Mouse (Mus musculus): ENCODE results near the gene Atf2. TPM values are rescaled to one million over a fixed set of nuclear protein-coding genes. Genes with fewer than 3 reads are reported as not detected.
A peak's percentile ranks its signal among the peaks of the same experiment; 100 is the strongest.
"Not testable (repeated sequence)": the region's sequence is repeated elsewhere in the genome, so short reads cannot be mapped to it uniquely, and the experiment has no call there.

Atf2 gene
- total RNA-seq (2021), result 10 to 100 TPM; 73.3 to 94.2 TPM
- polyA plus RNA-seq (2012; rRNA removed), result 5.0 and 7.7 TPM in 2 replicates
- long read RNA-seq, full-length matches to known transcripts, result 12 of 23 reads
- long read RNA-seq, partial matches to known transcripts, result 2 of 23 reads
- long read RNA-seq, other reads (novel, unspliced or antisense), result 9 of 23 reads

DNA sequence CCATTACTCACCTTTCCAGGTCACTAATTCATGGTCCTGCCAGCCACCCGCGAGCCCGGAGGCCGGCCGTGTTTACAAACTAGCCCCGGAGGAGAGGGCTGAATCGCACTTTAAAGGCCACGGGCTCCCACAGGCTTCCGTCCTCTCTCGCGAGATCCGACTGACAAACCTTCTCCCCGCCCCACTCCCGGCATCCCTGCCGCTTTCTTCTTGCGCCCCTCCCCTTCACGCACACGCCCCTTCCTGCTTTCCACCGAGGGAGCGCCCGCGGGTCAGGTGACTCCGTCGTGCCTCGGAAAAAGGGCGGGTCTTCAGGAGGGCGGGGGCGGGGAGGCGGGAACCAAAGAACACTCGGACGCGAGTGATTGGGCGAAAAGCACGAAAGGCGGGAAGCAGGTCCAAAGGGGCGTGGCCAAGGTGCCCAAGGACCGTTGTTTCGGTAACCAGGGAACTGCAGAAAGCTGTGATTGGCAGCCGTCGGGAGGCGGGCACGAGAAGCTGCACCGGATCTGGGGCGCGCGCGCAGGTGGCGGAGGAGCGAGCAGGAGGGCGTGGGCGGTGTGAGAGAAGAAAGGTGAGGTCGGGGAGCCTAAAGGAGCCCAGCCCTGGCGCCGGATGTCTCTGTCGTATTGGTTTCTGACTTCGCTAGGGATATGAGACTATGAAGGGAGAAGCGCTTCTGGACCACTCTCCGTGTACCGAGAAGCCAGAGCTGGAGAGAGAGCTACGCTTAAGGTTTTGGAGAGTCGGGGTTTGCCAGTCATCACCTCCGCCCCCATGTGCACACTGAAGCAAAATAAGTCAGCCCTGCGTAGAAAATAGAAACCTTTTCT, at the start of gene Atf2:
Gene Atf2, minus strand, starts transcription at position 176 of the 833 bp plus-strand sequence.
- peak; percentile 99 for DNase-seq

DNA sequence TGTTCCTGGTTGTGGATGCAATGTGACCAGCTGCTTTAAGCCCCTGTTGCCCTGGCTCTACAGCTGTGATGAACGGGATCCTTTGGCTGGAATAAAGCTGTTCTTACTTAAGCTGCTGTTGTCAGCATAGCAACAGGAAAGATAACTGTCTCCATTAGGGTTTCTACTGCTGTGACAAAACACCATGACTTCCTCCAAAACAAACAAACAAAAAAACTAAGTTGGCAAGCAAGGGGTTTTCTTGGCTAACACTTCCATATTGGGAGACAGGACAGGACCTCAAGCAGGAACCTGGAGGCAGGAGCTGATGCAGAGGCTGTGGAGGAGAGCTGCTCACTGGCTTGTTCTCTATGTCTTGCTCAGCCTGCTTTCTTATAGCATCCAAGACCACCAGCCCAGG, 48.8 kb upstream of the Atf2 start:
- DNase-seq, result no peak

DNA sequence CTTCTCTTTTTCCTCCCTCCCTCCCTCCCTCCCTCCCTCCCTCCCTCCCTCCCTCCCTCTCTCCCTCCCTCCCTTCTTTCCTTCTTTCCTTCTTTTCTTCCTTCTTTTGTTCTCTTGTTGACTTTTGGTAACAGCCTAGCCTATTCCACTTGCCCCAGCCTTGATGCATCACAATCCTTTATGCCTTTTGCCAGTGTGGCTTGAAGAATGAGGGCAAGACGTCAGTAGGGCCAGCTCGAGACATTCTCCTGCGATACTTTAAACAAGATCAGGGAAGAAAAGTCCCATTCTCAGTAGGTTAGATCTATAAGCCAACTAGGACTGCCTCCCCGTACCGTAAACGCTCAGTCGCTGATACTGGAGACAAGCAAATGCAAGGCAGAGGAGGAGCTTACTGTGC, 48.0 kb upstream of the Atf2 start:
- no peak for DNase-seq

DNA sequence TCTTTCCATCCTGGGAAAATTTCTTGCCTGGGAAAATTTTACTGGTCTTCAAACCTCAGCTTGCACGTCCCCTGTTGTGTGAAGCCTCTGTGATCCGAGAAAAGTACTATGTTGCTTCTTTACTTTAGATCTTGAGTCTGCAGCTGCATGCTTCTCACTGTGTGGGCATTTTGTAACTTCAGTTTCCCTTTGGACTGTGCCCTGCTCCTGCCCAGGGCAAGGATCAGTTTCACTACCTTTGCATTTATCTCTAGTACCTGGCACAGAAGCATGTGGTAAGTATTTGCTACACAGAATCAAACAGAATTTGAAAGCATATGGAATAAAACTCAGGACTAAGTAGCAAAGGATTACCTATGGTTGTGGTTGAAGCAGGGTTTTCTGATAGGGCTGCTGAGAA, 46.5 kb upstream of the Atf2 start:
- DNase-seq, result no peak

DNA sequence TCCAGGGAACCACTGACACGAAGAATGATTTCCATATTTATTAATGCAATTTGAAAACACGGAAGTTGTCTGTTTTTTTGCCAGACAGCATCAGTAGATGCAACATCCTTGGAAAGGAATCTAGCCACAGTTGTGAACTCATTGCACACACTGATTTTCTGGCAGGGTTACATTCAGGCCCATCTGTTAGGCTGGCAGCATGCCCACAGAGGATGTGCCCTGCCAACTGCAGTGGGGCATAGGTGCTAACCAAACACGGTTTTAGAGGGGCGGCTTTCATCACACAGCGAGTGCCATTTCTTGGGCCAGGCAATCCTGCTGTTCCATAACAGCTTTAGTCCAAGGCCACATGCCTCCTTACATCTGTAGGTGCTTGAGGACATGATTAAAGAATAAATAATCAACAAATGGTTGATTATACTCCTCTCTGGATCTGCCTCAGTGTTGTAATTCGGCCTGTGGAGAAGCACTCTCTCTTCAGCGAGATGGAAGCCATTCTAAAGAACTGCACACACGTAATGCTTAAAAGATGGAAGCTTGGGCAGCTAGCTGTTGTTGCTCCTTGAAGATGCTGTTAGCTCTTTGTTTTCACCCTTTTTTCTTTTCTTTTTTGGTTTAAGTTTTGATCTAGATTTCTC, 40.4 kb upstream of the Atf2 start:
- DNase-seq, result no peak

DNA sequence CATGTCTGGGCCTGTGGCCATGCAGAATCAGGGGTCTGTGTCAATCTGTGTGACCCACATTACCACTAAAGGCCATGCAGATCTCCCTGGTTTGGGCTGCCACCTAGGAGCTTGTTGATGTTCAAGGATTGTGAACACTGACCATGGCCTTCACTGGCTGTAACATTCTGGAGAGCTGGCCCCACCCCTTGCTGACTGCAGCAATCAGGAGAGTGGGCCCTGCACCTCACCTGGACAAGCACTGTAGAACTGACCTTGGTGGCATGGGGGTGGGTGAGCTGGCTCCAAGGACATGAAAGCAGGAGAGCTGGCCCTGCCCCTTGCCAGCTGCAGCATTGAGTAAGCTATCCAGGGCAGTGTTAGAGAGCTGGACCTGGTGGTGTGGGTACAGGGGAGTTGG, 35.3 kb upstream of the Atf2 start:
- DNase-seq, result peak; percentile 52

DNA sequence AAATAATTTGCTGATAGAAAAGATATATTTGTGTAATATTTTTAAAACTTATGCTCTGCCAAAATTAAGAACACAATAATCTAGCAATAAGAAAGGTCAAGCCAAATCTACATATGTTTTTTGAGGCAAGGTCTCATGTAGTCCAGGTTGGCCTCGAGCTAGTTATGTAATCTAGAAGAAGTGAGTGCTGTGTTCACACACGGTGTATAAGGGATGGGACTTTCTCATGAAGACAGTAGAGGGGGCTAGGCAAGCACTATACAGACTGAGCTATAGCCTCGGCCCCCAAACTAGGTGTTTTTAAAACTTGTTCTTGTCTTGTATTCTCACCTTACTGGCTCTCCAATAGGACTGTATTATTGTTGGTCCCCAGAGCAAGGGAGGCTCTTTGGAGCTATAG, 33.1 kb upstream of the Atf2 start:
- DNase-seq, result no peak

DNA sequence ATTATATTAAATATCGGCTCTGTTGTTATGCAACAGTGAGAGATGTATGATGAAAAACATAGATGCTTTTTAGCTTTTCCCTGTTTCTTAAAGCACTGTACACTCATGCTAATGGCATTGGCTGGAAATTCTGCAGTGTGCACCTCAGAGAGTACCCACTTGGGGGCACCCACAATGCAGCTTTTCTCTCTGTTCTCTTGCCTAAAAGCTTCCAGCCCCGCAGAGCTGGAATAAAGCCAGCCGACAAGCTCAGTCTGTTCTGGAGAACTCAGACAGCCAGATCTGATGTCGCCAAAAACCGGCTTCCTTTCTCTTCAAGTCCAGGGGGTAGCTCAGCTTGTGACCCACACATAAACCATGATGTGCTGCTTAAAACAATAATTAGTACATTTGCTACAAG, 32.6 kb upstream of the Atf2 start:
- DNase-seq, result peak; percentile 81

DNA sequence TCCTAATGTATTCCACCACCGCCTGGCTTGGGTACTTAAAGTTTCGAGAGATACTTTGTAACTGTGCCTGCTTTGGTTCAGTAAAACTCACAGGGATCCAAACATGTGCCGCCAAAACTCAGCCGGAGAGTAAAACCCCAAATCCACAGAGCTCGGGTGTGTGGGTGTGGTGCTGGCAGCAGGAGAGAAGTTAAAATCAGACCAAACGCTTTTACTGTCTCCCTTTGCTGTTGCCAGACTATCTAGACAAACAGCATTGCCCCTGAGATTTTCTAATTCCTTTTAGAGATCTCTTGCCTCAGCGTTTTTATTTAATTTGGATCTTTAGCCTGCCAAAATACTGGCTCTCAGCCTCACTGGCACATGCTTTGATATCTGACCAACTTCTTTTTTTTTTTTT, 27.2 kb upstream of the Atf2 start:
- no peak for DNase-seq

DNA sequence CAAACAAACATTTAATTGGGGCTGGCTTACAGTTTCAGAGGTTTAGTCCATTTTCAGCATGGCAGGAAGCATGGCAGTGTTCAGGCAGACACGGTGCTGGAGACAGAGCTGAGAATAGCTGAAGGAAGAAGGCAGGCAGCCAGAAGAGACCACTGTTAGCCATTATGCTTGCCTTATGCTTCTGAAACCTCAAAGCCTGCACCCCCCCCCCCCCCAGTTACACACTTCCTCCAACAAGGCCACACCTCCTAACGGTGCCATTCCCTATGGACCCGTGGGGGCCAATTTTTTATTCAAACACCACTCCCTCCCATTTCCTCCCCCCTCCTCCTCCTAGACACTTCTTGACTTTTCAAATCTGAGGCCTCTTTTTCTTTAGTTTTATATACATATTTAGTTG, 19.8 kb upstream of the Atf2 start:
- no peak for DNase-seq

DNA sequence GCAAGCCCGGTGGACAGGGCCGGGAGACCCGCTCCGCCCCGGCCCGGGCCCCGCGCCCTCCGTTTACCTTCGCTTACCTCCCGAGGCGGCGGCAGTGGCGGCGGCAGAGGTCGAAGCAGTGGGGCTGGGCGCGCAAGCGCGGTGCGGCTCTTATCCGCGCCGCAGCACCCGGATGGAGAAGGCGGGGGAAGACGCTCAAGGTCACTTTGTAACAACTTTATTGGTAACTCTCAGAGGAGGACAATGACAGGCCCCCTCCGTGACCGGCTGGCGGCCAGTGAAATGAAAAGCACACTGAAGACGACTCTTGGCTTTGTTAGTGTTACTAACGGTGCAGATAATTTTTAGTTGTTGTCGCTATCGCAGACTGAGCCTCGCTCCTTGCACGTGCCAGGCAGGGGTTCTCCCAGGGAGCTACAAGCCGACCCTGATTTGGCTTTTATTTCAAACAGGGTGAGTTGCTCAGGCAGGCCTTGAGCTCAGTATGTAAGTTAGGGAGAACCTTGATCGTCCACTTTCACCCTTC, 18.8 kb upstream of the Atf2 start, which contains the start of gene Atp5g3:
Gene Atp5g3, minus strand, starts transcription at position 152 of the 526 bp plus-strand sequence.
- peak; percentile 95 for DNase-seq

DNA sequence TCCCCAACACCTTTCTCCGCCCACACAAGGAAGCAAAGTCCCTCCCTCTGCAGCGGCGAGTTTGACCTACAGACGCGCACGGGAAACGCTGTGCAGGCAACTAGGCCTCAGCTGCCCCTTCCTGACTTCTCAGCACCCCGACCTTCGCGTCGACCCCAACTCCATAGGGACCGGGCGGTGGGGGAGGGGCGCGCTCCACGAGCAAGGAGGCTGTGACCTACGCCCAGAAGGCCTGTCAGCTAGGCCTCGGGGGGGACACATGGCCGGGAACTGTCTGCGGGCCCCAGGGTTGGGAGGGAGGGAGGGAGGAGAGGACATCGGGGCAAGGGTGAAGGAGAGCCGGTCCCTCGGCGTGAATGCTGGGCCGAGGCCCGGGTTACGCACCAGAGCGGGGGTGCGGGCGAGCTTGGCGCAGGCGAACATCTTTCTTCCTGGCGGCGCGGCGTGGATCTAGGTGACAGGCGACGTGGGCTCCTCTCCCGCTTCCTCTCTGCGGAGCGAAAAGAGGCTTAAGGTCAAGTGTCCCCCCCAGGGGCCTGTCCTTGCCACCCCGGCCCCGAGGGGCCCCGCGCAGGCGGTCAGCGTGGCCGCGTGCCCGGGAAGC, 18.2 kb upstream of the Atf2 start:
- peak; percentile 79 for DNase-seq

DNA sequence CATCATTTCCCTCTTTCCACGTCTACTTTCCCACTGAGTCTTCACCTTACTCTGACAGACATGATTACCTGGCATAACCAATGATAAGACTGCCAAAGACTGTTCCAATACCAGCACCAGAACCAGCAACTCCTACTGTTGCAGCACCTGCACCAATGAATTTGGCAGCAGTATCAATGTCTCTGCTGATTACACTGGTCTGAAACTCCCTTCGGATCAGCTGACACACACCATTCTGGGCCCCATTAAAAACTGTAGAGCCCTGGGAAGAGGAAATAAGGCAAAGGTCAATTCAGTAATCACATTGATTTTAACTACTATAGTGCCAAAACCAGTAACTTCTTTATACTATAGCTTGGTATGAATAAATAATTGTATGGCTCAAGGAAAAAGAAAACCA, 16.7 kb upstream of the Atf2 start:
- no peak for DNase-seq

DNA sequence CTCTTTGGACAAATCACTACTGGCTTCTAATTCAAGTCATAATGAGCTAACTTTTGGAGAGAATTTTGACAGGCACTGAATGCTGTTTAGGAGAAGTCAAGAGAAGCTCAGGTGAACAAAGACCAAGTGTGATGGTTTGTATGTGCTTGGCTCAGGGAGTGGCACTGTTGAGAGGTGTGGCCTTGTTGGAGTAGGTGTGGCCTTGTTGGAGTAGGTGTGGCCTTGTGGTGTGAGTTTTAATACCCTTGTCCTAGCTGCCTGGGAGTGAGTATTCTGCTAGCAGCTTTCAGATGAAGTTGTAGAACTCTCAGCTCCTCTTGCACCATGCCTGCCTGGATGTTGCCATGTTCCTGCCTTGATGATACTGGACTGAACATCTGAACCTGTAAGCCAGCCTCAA, 12.2 kb upstream of the Atf2 start:
- not testable (repeated sequence) for DNase-seq

DNA sequence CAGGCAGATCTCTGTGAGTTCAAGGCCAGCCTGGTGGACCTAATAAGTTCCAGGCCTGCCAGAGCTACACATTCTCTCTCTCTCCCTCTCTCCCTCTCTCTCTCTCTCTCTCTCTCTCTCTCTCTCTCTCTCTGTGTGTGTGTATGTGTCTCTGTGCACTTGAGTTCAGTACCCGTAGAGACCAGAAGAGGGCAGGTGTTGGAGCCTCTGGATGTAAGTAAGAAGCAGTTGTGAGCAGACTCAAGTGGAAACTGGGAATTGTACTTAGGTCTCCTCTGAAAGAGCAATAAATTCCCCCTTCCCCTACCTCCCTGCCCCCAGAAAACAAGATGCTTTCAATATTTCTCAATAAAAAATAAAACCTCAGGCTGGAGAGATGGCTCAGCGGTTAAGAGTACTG, 11.1 kb upstream of the Atf2 start:
- DNase-seq, result no peak

DNA sequence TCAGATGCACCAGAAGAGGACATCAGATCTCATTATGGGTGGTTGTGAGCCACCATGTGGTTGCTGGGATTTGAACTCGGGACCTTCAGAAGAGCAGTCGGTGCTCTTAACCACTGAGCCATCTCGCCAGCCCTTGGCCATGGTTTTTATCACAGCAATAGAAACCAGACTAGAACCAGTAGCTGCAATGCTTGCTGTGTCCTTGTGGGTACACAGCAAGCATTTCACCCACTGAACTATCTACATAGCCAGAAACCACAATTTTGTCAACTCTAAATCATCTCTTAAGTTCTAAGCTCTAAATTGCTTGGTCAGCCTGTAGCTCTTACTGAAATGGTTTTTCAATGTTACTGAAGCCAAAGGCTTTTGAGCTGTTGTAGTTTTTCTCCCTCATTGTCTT, 9.9 kb upstream of the Atf2 start:
- peak; percentile 35 for DNase-seq

DNA sequence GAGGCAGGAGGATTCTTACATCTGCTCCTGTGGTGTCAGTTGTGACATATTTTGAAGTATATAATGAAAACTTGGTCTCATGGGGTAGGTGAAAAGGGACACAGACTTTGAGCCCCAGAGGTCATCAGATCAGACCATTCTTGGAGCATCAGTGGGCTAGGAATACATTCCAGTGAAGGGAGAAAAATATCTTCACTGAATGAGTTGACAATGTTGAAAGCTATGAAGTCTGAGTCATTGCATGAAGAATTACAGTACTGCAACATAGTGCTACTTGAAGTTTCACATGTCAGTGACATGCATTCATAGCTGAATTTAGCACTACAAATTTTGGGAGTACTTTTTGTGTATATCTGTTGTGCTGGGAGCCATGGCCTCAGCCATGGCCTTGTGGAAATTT, 8.7 kb upstream of the Atf2 start:
- DNase-seq, result no peak

DNA sequence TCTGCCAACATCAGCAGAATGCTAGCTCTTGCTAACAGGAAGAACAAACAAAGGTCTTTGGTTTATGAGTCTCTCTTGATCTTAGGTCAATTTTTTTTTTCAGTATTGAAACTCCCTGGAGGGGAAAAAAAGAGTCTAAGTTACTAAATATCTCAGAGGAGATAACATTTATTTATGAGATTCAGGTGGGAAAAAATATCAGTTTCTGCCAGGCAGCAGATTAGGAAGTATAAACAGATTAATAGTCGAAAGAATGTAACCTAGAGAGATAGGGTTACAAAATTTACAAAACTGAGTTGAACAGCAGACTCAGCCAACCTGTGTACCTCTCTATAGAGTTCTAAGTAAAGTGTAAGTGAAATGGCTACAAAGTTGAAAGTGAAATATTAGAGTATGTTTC, 7.9 kb upstream of the Atf2 start:
- DNase-seq, result no peak

DNA sequence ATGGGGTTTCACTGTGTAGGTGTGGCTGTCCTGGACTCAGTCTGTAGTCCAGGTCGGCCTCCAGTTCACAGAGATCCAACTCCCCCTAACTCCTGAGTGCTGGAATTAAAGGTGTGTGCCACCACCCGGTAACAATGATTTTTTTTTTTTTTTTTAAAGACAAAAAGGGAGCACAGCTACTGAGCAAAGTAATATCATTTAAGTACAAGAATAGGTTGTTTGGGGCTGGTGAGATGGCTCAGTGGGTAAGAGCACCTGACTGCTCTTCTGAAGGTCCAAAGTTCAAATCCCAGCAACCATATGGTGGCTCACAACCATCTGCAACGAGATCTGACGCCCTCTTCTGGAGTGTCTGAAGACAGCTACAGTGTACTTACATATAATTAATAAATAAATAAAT, 4.5 kb upstream of the Atf2 start:
- DNase-seq, result not testable (repeated sequence)

DNA sequence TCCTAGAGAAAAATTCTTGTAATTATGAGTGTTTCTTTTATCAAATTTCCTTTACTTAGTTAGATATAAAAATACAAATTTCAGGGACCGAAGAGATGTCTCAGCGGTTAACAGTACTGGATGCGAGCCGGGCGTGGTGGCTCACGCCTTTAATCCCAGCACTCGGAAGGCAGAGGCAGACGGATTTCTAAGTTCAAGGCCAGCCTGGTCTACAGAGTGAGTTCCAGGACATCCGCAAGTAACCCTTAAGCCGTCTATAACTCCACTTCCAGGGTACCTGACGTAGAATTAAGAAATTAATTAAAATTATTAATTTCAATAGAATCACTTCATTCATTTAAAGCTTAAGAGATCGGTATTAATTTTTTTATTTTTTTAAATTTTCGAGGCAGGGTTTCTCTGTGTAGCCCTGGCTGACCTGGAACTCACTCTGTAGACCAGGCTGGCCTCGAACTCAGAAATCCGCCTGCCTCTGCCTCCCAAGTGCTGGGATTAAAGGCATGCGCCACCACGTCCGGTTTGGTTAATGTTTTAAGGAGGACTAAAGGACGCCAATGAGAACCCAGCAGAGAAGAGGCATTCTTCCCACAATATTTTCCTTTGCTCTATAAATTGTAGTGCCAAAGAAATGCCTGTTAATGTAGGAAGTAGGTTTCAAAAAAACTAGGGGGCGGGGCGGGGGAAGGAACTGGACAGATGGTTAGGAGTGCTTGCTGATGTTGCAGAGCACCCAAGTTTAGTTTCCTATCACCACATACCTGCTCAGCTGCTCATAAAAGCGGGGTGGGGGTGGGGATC, 1.2 kb upstream of the Atf2 start:
- no peak for DNase-seq

DNA sequence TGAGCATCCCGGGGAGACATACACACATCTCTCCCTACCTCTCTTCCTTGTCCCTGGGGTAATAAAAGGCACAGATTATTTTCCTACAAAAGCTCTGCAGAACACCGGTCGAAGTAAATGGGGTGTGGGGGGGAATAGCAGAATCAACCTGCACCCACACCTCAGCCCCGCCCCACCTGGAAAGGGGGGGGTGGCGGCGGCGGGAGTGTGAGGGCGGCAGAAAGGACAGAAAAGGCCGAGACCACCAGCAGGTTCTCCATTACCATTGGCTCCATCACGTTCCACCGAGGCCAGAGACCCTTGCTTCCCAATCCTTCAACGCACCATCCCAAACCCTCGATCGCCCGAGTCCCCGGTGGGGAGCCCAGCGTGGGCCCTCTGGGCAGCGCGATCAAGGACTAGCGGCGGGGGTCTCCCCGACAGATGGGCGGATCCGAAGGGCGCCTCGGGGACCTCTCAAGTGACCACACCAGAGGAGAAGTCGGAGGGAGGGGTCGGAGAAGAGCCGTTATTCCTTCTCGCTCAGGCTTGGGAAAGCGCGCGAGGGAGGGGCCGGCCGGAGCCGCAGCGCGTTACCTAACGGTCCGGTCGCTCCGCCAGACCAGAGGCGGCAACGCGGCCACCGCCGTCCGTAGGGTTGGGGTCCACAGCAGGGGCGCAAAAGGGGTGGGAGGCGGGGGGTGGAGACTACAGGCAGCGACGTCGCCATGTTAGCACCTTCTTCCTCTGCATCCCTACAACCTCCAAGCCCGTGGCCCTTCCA, 557 bp downstream of the Atf2 start:
- no peak for DNase-seq
